Mouse (Mus musculus): Measurements from ENCODE around the gene Tns2. TPM values are rescaled to one million over a fixed set of nuclear protein-coding genes. Genes with fewer than 3 reads are reported as not detected.

Tns2 gene
- total RNA-seq, 1 experiment from 2014 or later = 0.70 TPM

DNA sequence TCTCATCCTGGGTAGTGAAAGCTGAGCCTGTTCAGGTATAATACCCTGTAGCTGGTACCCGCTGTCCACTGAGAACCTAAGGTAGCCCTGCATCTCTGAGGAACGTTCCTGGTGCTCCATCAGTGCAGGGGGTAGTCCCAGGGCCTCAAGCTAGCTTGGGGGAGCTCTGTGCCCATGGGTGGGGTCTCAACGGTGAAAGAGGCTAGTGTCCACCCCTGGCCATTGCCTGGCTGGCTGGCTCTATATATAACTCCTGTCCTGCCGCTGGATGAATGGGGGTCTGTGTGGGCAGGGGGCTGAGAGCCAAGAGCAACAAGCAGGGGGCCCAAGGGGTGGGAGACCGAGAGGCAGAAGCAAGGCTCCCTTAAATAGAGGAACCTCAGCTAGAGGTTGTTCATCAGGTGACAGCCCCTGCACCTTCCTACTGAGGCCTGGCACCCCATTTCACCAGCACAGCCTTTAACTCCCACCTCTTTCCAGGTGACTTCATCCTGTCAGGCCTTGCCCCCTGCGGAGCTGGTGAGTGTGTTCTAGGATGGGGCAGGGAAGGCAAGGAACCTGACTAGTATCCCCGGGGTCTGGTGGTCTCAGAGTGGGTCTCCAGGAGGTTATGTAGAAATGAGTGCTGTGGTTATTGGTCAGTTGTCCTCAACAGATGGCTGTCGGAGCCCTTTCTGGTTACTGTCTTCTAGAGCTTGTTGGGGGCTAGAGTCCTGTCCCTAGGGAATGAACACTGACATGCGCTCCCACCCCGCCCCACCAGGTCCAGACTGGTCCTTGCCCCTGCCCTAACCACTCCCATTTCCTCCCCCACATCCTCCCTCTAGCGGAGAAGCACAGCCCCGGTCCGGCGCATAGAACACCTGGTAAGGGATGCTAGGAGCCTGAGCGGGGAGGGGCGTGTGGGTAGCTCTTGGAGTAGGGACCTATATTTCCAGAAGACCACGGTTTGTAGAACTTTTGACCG, 5.8 kb downstream of the Tns2 start:
- ATAC-seq (ENCODE audit: extremely low read depth, insufficient number of reproducible peaks, low FRiP score, poor library complexity, severe bottlenecking) = no peak

DNA sequence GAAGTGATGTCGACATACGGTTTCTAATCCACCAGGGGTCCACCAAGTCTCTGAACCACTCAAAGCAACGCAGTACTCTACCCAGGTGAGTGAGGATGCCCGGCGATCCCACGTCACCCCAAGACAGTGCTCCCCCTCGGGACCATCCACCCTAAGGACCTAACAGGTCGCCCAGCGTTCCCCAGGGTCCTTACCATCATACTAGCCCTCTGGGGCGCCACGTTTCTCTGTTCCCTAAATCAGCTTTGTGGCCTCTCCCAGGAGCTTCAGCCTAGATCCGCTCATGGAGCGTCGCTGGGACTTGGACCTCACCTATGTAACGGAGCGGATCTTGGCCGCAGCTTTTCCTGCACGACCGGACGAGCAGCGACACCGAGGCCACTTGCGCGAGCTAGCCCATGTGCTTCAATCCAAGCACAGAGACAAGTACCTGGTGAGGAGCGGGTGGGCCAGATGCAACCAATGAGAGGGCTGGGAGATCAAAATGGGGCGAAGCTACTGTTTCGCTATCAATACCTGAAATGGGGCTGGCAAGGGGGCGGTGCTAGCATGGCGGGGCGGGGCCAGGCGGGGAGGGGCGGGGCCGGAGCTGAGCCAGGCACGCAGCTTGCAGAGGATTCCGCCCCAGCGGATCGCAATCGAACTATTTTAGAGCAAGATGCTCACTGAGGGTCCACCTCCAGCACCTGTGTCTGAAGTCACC, 6.7 kb downstream of the Tns2 start:
- no peak for ATAC-seq (ENCODE audit: extremely low read depth, insufficient number of reproducible peaks, low FRiP score, poor library complexity, severe bottlenecking)

DNA sequence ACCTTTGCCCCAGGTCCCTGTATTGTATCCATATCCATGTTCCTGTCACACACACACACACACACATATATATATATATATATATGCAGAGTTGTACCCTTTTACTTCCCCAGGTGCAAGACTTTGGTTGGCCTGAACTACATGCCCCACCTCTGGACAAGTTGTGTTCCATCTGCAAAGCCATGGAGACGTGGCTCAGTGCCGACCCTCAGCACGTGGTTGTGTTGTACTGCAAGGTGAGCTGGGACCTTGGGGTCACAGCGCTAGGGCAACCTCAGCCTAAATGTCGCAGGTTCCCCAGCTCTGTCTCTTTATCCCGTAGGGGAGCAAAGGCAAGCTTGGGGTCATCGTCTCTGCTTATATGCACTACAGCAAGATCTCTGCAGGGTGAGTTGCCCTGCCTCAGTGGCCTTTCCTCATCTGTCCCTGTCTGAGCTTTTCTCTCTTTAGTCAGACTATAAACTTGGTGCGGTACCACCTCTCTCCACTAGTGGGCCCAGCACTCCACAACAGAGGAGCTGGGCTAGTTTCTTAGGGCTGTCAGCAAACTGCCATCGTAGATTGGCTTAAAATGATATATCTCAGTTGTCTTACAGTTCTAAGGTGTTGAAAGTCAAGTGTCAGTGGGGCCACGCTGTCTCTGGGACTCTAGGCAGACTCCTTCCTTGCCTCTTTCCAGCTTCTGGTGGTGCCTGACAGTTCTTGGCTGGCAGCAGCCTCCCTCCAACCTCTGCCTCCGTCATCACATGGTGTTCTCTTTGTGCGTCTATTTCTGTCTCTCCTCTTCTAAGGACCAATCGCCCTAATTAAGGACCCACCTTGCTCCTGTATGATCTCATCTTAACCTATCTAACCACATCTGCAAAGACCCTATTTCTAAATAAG, 7.7 kb downstream of the Tns2 start:
- peak; percentile 43; the same call in 1 of the 2 replicates for ATAC-seq (ENCODE audit: extremely low read depth, insufficient number of reproducible peaks, low FRiP score, poor library complexity, severe bottlenecking)

DNA sequence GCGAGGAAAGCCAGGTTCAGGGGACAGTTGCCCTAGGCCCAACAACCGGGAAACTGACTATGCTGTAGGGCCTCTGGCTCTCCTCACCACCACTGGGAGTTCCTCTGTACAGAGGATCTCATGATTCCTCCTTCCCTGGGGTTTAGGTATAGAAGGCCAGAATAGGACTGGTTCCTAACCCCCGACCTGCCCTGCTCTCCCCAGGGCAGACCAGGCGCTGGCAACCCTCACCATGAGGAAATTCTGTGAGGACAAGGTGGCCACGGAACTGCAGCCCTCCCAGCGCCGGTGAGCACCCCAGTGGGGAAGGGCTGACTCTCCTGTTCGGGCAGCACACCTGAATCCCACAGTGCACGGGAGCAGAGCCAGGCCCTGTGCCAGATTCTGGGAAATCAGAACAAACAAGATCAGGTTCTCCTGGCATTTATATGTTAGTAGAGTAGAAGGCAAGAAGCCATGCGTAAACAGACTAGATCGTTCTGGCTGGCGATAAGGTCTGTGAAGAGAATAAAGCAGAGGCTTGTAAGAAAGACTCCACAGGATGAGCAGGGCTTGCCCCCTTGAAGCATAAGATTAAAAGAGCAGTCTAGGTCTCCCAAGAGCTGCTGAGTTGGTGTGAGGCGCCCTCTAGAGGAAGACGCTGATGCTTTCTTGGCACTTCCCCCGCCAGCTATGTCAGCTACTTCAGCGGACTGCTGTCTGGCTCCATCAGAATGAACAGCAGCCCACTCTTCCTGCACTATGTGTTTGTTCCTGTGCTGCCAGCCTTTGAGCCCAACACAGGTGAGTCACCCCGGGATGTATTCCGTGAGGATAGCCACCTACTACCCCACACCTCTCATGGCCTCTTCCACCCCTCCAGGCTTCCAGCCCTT, 8.7 kb downstream of the Tns2 start:
- peak; percentile 44; the same call in 1 of the 2 replicates for ATAC-seq (ENCODE audit: extremely low read depth, insufficient number of reproducible peaks, low FRiP score, poor library complexity, severe bottlenecking)

DNA sequence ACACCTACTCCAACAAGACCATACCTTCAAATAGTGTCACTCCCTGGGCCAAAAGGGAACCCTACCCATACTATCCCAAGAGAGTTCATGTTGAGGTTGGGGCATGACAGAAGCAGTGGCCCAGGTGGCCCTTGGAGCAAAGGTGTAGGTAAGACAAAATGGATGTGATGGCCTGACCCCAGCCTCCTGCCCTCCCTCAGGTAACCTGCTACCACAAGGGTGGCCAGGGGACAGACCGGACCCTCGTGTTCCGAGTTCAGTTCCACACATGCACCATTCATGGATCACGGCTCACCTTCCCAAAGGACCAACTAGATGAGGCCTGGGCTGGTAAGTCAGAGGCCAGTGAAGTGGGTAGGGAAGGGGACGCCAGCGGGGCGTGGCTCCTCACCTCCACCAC, 10.1 kb downstream of the Tns2 start:
- no peak for ATAC-seq (ENCODE audit: extremely low read depth, insufficient number of reproducible peaks, low FRiP score, poor library complexity, severe bottlenecking)

DNA sequence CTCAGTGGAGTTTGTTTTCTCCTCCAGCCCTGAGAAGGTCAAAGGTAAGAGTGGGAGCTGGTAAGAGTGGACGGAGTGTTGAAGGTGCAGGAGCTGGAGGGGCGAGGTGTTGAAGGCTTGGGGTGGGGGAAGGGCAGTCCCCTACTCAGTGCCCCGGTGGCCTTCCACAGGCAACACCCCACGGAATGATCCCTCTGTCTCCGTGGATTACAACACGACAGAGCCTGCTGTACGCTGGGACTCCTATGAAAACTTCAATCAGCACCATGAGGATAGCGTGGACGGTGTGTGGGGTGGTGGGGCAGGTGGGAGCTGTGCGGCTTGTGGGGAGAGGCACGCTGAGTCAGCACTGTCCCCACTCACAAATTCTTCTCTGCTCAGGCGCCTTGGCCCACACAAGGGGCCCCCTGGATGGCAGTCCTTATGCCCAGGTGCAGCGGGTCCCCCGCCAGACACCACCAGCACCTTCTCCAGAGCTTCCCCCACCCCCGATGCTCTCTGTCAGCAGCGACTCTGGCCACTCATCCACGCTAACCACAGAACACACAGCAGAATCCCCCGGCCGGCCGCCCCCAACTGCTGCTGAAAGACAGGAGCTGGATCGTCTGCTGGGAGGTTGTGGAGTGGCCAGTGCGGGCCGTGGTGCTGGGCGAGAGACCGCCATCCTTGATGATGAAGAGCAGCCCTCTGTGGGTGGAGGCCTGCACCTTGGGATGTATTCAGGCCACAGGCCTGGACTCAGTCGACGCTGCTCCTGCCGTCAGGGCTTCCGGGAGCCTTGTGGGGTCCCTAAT, 10.7 kb downstream of the Tns2 start:
- no peak for ATAC-seq (ENCODE audit: extremely low read depth, insufficient number of reproducible peaks, low FRiP score, poor library complexity, severe bottlenecking)

DNA sequence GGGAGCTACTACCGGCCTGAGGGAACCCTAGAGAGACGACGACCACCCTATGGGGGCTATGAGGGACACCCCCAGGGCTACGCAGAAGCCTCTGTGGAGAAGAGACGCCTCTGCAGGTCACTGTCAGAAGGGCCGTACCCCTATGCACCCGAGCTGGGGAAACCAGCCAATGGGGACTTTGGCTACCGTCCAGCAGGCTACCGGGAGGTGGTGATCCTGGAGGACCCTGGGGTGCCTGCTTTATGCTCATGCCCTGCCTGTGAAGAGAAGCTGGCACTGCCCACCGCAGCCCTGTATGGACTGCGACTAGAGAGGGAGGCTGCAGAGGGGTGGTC, 11.2 kb downstream of the Tns2 start:
- no peak for ATAC-seq (ENCODE audit: extremely low read depth, insufficient number of reproducible peaks, low FRiP score, poor library complexity, severe bottlenecking)

DNA sequence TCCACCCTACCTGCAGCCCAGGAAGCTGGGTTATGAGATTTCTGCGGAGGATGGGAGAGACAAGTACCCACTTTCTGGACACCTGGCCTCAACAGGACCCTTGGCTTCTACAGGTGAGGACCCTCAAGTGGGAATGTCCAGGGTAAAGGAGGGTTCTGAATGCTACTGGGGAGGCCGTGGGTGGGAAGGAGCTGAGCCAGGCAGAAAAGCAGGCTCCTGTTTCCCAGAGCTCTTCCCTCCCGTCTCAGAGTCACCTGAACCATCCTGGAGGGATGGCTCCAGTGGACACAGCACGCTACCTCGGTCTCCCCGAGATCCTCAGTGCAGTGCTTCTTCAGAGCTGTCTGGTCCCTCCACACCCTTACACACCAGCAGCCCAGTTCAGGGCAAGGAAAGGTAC, 12.0 kb downstream of the Tns2 start:
- no peak for ATAC-seq (ENCODE audit: extremely low read depth, insufficient number of reproducible peaks, low FRiP score, poor library complexity, severe bottlenecking)

DNA sequence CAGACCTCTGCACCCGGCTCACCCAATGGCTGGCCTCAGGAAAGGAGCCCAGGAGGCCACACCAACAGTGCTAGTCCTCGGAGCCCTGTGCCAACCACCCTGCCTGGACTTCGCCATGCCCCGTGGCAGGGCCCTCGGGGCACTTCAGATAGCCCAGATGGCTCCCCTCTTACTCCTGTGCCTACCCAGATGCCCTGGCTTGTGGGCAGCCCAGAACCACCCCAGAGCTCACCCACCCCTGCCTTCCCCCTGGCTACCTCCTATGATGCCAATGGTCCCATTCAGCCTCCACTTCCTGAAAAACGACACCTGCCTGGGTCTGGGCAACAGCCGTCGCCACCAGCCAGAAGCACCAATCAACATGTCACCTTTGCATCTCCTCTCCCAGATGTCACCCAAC, 12.6 kb downstream of the Tns2 start:
- ATAC-seq (ENCODE audit: extremely low read depth, insufficient number of reproducible peaks, low FRiP score, poor library complexity, severe bottlenecking) = no peak

DNA sequence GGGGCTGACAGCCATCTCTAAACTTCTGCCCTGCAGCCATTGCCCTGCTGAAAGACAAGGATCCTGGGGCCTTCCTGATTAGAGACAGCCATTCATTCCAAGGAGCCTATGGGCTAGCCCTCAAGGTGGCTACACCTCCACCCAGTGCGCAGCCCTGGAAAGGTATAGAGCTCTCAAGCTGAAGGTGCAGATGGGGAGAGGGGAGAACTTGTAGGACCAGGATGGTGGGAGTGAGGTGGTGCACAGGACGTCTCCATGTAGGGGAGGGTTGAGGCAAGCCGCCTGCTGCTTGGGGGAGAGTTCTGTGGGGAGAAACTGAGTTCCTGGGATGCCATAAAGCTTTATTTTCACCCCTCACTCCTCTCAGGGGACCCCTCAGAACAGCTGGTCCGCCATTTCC, 13.5 kb downstream of the Tns2 start:
- ATAC-seq (ENCODE audit: extremely low read depth, insufficient number of reproducible peaks, low FRiP score, poor library complexity, severe bottlenecking) = no peak

DNA sequence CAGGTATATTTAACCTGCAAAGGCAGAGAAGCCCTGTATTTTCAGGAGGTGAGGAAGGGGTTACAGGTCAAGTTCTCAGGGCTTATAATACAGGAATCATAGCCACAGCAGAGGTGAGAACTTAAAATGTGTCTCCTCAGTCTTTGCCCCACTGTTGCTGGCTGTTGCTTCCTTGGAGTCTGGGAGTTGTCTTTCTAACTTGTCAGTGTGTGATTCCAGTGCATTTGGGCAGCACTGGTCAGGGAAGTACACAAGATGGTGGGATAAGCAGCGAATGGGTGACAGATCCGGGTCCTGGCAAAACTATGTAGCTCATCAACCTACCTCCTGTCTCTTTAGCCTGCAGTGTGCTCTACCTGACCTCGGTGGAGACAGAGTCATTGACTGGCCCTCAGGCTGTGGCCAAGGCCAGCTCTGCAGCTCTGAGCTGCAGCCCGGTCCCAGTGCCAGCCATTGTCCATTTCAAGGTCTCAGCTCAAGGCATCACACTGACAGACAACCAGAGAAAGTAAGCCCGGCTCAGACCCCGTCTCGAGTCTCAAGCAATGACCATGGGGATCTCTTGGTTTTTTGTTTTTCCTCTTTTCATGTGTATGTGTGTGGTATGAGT, 14.5 kb downstream of the Tns2 start:
- ATAC-seq (ENCODE audit: extremely low read depth, insufficient number of reproducible peaks, low FRiP score, poor library complexity, severe bottlenecking) = no peak

DNA sequence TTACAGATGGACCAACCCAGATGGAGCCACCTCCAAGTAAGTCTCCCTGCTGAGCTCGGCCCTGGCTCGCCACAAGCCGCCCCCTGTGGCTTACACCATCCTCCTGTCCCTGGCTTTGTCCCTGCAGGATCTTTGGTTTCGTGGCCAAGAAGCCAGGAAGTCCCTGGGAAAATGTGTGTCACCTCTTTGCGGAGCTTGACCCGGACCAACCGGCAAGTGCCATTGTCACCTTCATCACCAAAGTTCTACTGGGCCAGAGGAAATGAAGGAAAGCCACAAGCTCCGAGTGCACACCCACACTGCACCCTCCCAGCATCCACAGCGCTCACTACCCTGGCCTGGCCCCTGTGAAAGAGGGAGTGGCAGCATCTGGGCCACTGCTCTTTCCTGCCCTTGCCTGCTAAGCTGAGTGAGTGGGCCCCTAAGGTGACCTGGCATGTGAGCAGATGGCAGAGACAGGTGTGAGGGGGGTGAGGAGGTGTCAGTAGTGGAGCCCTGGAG, 15.6 kb downstream of the Tns2 start:
- ATAC-seq (ENCODE audit: extremely low read depth, insufficient number of reproducible peaks, low FRiP score, poor library complexity, severe bottlenecking) = no peak

DNA sequence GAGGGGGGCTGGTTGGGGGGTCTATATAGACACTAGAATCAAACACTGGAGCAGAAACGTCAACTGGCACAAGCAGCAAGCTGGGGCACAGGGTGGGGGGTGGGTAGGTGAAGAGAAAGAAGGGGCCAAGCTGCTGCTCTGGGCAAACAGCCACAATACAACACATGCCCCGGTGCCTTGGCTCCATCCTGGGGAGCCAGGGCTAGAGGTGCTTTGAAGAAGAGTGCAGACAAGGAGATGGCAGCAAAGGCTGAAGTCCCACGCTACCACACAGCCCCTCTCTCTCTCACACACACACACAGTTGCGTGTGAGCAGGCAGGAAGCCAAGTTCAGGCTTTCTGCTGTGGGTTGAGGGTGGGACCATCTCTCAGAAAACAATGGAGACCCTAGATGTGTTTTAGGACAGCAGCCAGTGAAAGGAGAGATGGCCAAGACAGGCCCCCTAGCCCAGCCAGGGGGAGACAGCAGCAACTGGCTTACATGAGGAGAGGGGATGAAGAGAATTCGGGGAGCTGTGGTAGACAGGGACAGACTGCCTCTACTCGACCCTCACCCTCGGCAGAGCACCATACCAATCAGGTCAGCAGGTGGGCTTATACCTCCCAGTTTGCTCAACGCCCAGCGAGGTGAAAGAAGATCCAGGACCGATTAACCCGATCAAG, 16.7 kb downstream of the Tns2 start:
- no peak for ATAC-seq (ENCODE audit: extremely low read depth, insufficient number of reproducible peaks, low FRiP score, poor library complexity, severe bottlenecking)

DNA sequence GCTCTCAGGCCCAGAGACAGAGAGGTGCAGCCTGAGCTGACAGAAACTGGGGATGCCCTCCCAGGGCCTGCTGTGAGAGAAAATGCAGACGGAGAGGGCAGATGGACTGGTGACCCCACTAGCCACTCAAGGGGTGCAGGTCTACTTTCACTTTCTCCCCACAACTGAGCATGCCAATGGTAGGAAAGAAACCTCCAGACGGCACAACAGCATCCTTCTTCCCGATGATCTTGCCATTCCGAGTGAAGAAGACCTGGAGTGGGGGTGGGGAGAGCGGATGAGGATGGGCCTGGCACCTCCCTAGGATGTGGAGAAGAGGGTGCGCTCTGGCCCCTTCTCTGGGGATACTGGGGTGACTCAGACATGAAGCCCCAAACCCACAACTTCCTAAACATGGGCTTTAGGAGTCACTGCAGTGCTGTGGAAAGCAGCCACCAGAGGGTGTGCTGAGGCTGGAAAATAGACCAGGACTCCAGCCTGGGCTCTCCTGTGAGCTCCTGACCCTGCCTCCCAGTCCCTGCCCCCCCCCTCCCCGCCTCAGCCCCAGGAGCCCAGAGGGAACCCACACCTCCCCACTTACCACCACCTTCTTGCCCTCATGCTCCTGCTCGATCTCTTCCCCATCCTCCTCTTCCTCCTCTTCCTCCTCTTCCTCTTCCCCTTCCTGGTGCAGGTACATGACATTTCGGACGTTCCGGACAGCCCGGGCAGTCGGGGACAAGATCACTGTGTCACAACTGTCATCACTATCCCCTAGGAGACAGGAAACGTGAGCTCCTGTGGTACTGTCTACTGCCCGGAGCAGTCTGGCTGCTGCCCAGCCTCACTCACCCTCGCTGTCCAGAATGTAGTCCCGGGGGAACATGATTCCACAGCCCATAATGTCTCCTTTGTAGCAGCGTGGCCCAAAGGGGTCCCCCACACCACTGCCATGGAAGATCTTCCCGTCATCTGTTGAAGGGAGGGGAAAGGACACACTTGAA, 17.5 kb downstream of the Tns2 start:
- ATAC-seq (ENCODE audit: extremely low read depth, insufficient number of reproducible peaks, low FRiP score, poor library complexity, severe bottlenecking) = no peak

DNA sequence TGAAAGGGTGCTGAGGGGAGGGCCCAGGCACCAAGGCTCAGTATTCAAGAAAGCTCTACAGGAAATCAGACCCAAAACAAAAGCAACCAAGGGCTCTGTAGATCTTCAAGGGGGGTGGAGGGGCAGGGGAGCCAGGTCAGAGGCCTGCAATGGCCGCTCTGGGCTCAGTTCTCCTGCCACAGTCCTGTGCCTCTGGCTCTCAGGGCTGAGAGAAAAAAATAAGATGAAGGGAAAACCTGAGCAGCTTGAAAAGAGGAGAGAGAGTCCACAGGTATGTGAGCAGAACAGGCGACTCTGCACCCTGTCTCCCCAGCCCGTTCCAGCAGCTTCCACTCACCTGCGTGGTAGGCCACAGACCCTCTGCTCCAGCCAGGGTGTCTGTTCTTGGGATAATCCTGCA, 18.4 kb downstream of the Tns2 start:
- ATAC-seq (ENCODE audit: extremely low read depth, insufficient number of reproducible peaks, low FRiP score, poor library complexity, severe bottlenecking) = no peak

Measured in neutrophil, adult 5-6 weeks (primary cell).